Mouse (Mus musculus): ENCODE data around the gene Olfr1313.
"Not testable (repeated sequence)": the region's sequence is repeated elsewhere in the genome, so short reads cannot be mapped to it uniquely, and the experiment has no call there.

Gene Olfr1313

GRCm38 (mm10) chr2:112077743-112078142 lies at the start of gene Olfr1313:
Gene Olfr1313 (minus strand): TSS chr2:112077843.
- no peak for DNase-seq

GRCm38 (mm10) chr2:112115340-112115739 lies 37.7 kb upstream of the Olfr1313 start, which contains the start of gene Olfr1315-ps1:
Gene Olfr1315-ps1 (minus strand): TSS chr2:112115440.
- no peak for DNase-seq

GRCm38 (mm10) chr2:112096681-112097080 lies 19.0 kb upstream of the Olfr1313 start, which contains the start of gene Olfr1314:
Gene Olfr1314 (minus strand): TSS chr2:112096781.
- DNase-seq, result no peak

GRCm38 (mm10) chr2:112050138-112050537 lies 27.5 kb downstream of the Olfr1313 start, which contains the start of gene Olfr1312:
Gene Olfr1312 (minus strand): TSS chr2:112050238.
- DNase-seq, result no peak

- not testable (repeated sequence) for DNase-seq
Measured at GRCm38 (mm10) chr2:112026971-112027370, 50.7 kb downstream of the Olfr1313 start.

- no peak for DNase-seq
Measured at GRCm38 (mm10) chr2:112024312-112024711, 53.3 kb downstream of the Olfr1313 start, which contains the start of gene Olfr1311. Gene Olfr1311 (minus strand): TSS chr2:112024412.

Measured in thymus, adult 18-20 months (tissue).